In genomic region chrX:38563941-38564541, GRCm38 (mm10) we compare ENCODE assay signal across 8 mouse cellular contexts. TPM values are rescaled to one million over a fixed set of nuclear protein-coding genes. Genes with fewer than 3 reads are reported as not detected.
DNase-seq lines count a peak whose midpoint lies in the region; ATAC-seq and TF ChIP-seq lines count a peak whose summit lies in the region.

No protein-coding gene starts in this region.

- no peaks in the 10 kb centered on the region for H3K36me3 ChIP-seq in C2C12 (ENCODE audit: control insufficient read depth, insufficient read depth)
- peaks cover 23% of the 10 kb centered on the region for H3K36me3 ChIP-seq in forebrain, embryonic 10.5 days (replicated peaks)
- peaks cover 23% of the 10 kb centered on the region for H3K36me3 ChIP-seq in hindbrain, embryonic 10.5 days
- H3K36me3 ChIP-seq in lung, embryonic 15.5 days = no peaks in the 10 kb centered on the region

- TF ChIP-seq CTCF in C2C12 (IDR thresholded peaks at IDR 0.05; ENCODE audit: control insufficient read depth, insufficient read depth, insufficient read length) = no peak

- H3K79me2 ChIP-seq in C2C12 (ENCODE audit: control insufficient read depth, insufficient read depth) = peaks cover 40% of the 10 kb centered on the region

- no peaks in the 10 kb centered on the region for H3K9me3 ChIP-seq in forebrain, embryonic 10.5 days
- H3K9me3 ChIP-seq in hindbrain, embryonic 10.5 days = no peaks in the 10 kb centered on the region; the same call in 1 of the 2 replicates
- no peaks in the 10 kb centered on the region for H3K9me3 ChIP-seq in lung, embryonic 15.5 days

- peak overlapping the region; percentile 64 for H3ac ChIP-seq in C2C12 (ENCODE audit: control insufficient read depth, insufficient read length, low read depth)

- peak overlapping the region; percentile 42 for H3K4me3 ChIP-seq in C2C12 (ENCODE audit: insufficient read depth, poor library complexity, severe bottlenecking)
- H3K4me3 ChIP-seq in forebrain, embryonic 10.5 days = peak overlapping the region; percentile 60
- H3K4me3 ChIP-seq in hindbrain, embryonic 10.5 days = peak overlapping the region; percentile 58
- H3K4me3 ChIP-seq in lung, embryonic 15.5 days = peak overlapping the region; percentile 56

- peaks cover 22% of the 10 kb centered on the region for H3K79me3 ChIP-seq in C2C12 (ENCODE audit: low read depth)

- H3K4me1 ChIP-seq in forebrain, embryonic 10.5 days = 0 out of 2 replicates have a peak, but pooled peaks cover 4% of the 10 kb centered on the region
- H3K4me1 ChIP-seq in hindbrain, embryonic 10.5 days (replicated peaks) = peaks cover 8% of the 10 kb centered on the region; the same call in 1 of the 2 replicates
- no peaks in the 10 kb centered on the region for H3K4me1 ChIP-seq in lung, embryonic 15.5 days

- ATAC-seq in activated CD4-positive, CD25-positive, alpha-beta regulatory T cell, adult 4 months = peak; percentile 29
- no peak for ATAC-seq in lung, embryonic 15.5 days (ENCODE audit: borderline replicate concordance, extremely low read depth, low FRiP score, low TSS enrichment)
- no peak for ATAC-seq in granulocyte monocyte progenitor cell, adult 5-6 weeks (replicated peaks; ENCODE audit: poor library complexity, severe bottlenecking)

- peak overlapping the region; percentile 46 for H3K9ac ChIP-seq in lung, embryonic 15.5 days

- no peak for DNase-seq in forebrain, embryonic 10.5 days (ENCODE audit: extremely low spot score, low spot score)
- peak; percentile 24 for DNase-seq in hindbrain, embryonic 10.5 days (ENCODE audit: low spot score)
- peak; percentile 7 to 16 for DNase-seq in layer of hippocampus, adult 8-10 months (ENCODE audit: low spot score in 2 of 2)
- DNase-seq in right cerebral cortex, adult 2 months (ENCODE audit: low spot score in 2 of 2) = peak; percentile 16 to 26

- H3K27ac ChIP-seq in forebrain, embryonic 10.5 days = peak overlapping the region; percentile 95
- H3K27ac ChIP-seq in hindbrain, embryonic 10.5 days = peak overlapping the region; percentile 95
- peak overlapping the region; percentile 97 for H3K27ac ChIP-seq in lung, embryonic 15.5 days

- H3K27me3 ChIP-seq in C2C12 (ENCODE audit: control insufficient read depth, insufficient read depth, insufficient read length) = no peaks in the 10 kb centered on the region
- no peaks in the 10 kb centered on the region for H3K27me3 ChIP-seq in forebrain, embryonic 10.5 days (ENCODE audit: poor library complexity, severe bottlenecking)
- no peaks in the 10 kb centered on the region for H3K27me3 ChIP-seq in hindbrain, embryonic 10.5 days (ENCODE audit: insufficient read depth, poor library complexity, severe bottlenecking)
- no peaks in the 10 kb centered on the region for H3K27me3 ChIP-seq in lung, embryonic 15.5 days

- WGBS in forebrain, embryonic 10.5 days = 22% methylated on average over 14 of the region's 19 CpGs
- 21% methylated on average over 13 of the region's 19 CpGs for WGBS in hindbrain, embryonic 10.5 days
- 22% methylated on average over 9 of the region's 19 CpGs for WGBS in lung, embryonic 15.5 days

- H3K4me2 ChIP-seq in lung, embryonic 15.5 days = peak overlapping the region; percentile 60

TF ChIP-seq in C2C12, 6 proteins besides CTCF, POLR2A, EP300 and RAD21:
- TF ChIP-seq CEBPB (IDR thresholded peaks at IDR 0.05; ENCODE audit: low read depth) (no peak), MYOG (IDR thresholded peaks at IDR 0.05; ENCODE audit: control insufficient read depth, extremely low read depth, insufficient read length) (no peak), FOSL1 (IDR thresholded peaks at IDR 0.05; ENCODE audit: insufficient read depth, low read length, poor library complexity, severe bottlenecking) (no peak), MAX (IDR thresholded peaks at IDR 0.05) (no peak)

RNA-seq across cellular contexts. Expression of gene Cul4b, which starts 12.0 kb away (rescaled TPM):
- polyA plus RNA-seq in C2C12 (2012; fragmentation: generic; extraction: Trizol) = 10.4 TPM
- polyA plus RNA-seq in activated CD4-positive, CD25-positive, alpha-beta regulatory T cell, adult 4 months (2017; shearing (Covaris generic)) = 10 to 100 TPM; 27.8 to 38.4 TPM
- polyA plus RNA-seq in forebrain, embryonic 10.5 days (2016; fragmentation: Nextera tagmentation; extraction: Ambion mirVana) = 47.8 and 52.4 TPM in 2 replicates
- 28.3 and 37.2 TPM in 2 replicates for polyA plus RNA-seq in hindbrain, embryonic 10.5 days (2016; fragmentation: Nextera tagmentation; extraction: Ambion mirVana)
- total RNA-seq in layer of hippocampus, adult 8-10 months (2022) = 10 to 100 TPM; 31.2 to 36.7 (median 34.2) TPM
- polyA plus RNA-seq in lung, embryonic 15.5 days (2015; fragmentation: Nextera tagmentation; extraction: Ambion mirVana) = 23.7 and 23.8 TPM in 2 replicates
- 38.5 and 39.3 TPM in 2 replicates for total RNA-seq in granulocyte monocyte progenitor cell, adult 5-6 weeks (2014; fragmentation: Nextera tagmentation)
- total RNA-seq in granulocyte monocyte progenitor cell, adult 5-6 weeks (2017) = 50.1 and 75.2 TPM in 2 replicates

RNA-seq across cellular contexts. Expression of gene Mcts1, which starts 36.3 kb away (rescaled TPM):
- 16.1 TPM for polyA plus RNA-seq in C2C12 (2012; fragmentation: generic; extraction: Trizol)
- 100 to 1,000 TPM; 124 to 127 TPM for polyA plus RNA-seq in activated CD4-positive, CD25-positive, alpha-beta regulatory T cell, adult 4 months (2017; shearing (Covaris generic))
- polyA plus RNA-seq in forebrain, embryonic 10.5 days (2016; fragmentation: Nextera tagmentation; extraction: Ambion mirVana) = 73.2 and 76.0 TPM in 2 replicates
- polyA plus RNA-seq in hindbrain, embryonic 10.5 days (2016; fragmentation: Nextera tagmentation; extraction: Ambion mirVana) = 88.5 and 106 TPM in 2 replicates
- 10 to 100 TPM; 78.7 to 94.2 (median 87.2) TPM for total RNA-seq in layer of hippocampus, adult 8-10 months (2022)
- 87.7 and 90.5 TPM in 2 replicates for polyA plus RNA-seq in lung, embryonic 15.5 days (2015; fragmentation: Nextera tagmentation; extraction: Ambion mirVana)
- 107 and 143 TPM in 2 replicates for total RNA-seq in granulocyte monocyte progenitor cell, adult 5-6 weeks (2014; fragmentation: Nextera tagmentation)
- 59.6 and 80.6 TPM in 2 replicates for total RNA-seq in granulocyte monocyte progenitor cell, adult 5-6 weeks (2017)
